In genomic region chr10:33304982-33305381, GRCm38 (mm10) we compare ENCODE assay signal across 7 mouse cellular contexts.
DNase-seq lines count a peak whose midpoint lies in the region; ATAC-seq and TF ChIP-seq lines count a peak whose summit lies in the region.

No protein-coding gene starts in this region.

- no peak overlapping the region for H3K4me3 ChIP-seq in kidney, embryonic 14.5 days (ENCODE audit: low read length)
- no peak overlapping the region for H3K4me3 ChIP-seq in MEL (ENCODE audit: control insufficient read depth in 1 of 2, insufficient read depth in 1 of 2, low read depth in 2 of 2, low read length in 2 of 2)

- H3K27me3 ChIP-seq in kidney, embryonic 14.5 days (ENCODE audit: control insufficient read depth, insufficient read depth, low read length) = no peaks in the 10 kb centered on the region
- H3K27me3 ChIP-seq in MEL (ENCODE audit: control insufficient read depth in 1 of 2, insufficient read depth in 2 of 2, low read length in 2 of 2) = no peaks in the 10 kb centered on the region

- H3K9ac ChIP-seq in kidney, embryonic 14.5 days (ENCODE audit: low read depth, low read length) = no peak overlapping the region
- H3K9ac ChIP-seq in MEL (ENCODE audit: control insufficient read depth, low read depth, low read length, poor library complexity, severe bottlenecking) = no peak overlapping the region

- TF ChIP-seq POLR2A in MEL (IDR thresholded peaks at IDR 0.05; ENCODE audit: control insufficient read depth in 1 of 2, insufficient read depth in 1 of 2, low read depth in 1 of 2, low read length in 2 of 2, poor library complexity in 1 of 2) = no peak

- H3K79me2 ChIP-seq in MEL (ENCODE audit: control insufficient read depth, insufficient read depth, low read length, poor library complexity) = no peaks in the 10 kb centered on the region

- 19% methylated on average over 2 of the region's 2 CpGs for whole genome bisulfite sequencing in kidney, embryonic 14.5 days

- TF ChIP-seq RAD21 in MEL (IDR thresholded peaks at IDR 0.05; ENCODE audit: low read depth, low read length) = peak; percentile 51

- no peaks in the 10 kb centered on the region for H3K36me3 ChIP-seq in kidney, embryonic 14.5 days (ENCODE audit: control insufficient read depth, insufficient read depth, low read length)
- no peaks in the 10 kb centered on the region for H3K36me3 ChIP-seq in MEL (ENCODE audit: control insufficient read depth in 1 of 2, insufficient read depth in 2 of 2, low read length in 2 of 2)

- TF ChIP-seq EP300 in MEL (IDR thresholded peaks at IDR 0.05; ENCODE audit: low read depth in 1 of 2, low read length in 2 of 2) = no peak

- H3K4me2 ChIP-seq in kidney, embryonic 14.5 days (replicated peaks; ENCODE audit: low read depth, low read length) = no peak overlapping the region

- no peak for ATAC-seq in kidney, embryonic 14.5 days (ENCODE audit: low FRiP score, low TSS enrichment)

- H3K4me1 ChIP-seq in kidney, embryonic 14.5 days (ENCODE audit: control insufficient read depth, insufficient read depth, low read length) = no peaks in the 10 kb centered on the region
- H3K4me1 ChIP-seq in MEL (ENCODE audit: control insufficient read depth in 1 of 2, insufficient read depth in 2 of 2, low read length in 2 of 2) = no peaks in the 10 kb centered on the region

- H3K27ac ChIP-seq in kidney, embryonic 14.5 days (ENCODE audit: low read depth, low read length) = no peak overlapping the region
- H3K27ac ChIP-seq in MEL (ENCODE audit: control insufficient read depth, low read depth, low read length) = no peak overlapping the region

- no peaks in the 10 kb centered on the region for H3K9me3 ChIP-seq in kidney, embryonic 14.5 days (ENCODE audit: control insufficient read depth, low read length)
- H3K9me3 ChIP-seq in MEL (replicated peaks; ENCODE audit: insufficient read depth, low read length) = no peaks in the 10 kb centered on the region

- TF ChIP-seq CTCF in MEL (IDR thresholded peaks at IDR 0.05 in 2 of 3, conservative IDR thresholded peaks at IDR 0.05 in 1 of 3; ENCODE audit: control insufficient read depth in 1 of 3, insufficient read depth in 1 of 3, low read depth in 2 of 3, low read length in 3 of 3, poor library complexity in 1 of 3, severe bottlenecking in 1 of 3) = peak in 2 of 3 experiments; percentile 17 to 40; a peak in 3 of 6 replicates

- DNase-seq in kidney, adult 9 months = peak; percentile 38
- peak; percentile 43 for DNase-seq in 416B (ENCODE audit: low read depth)
- DNase-seq in MEL (ENCODE audit: low read depth, low spot score) = peak; percentile 18
- peak; percentile 26 to 28 for DNase-seq in kidney, postnatal 4 days
- no peak for DNase-seq in thymus, postnatal 25 days
- DNase-seq in cerebellum, postnatal 36 days = no peak

TF ChIP-seq in MEL, 35 proteins besides CTCF, POLR2A, EP300 and RAD21:
- peak; percentile 50 for TF ChIP-seq SMC3 (IDR thresholded peaks at IDR 0.05; ENCODE audit: low read depth, low read length)
- no peak for TF ChIP-seq CHD2 (IDR thresholded peaks at IDR 0.05; ENCODE audit: low read length)
- TF ChIP-seq ZC3H11A (IDR thresholded peaks at IDR 0.05; ENCODE audit: low read depth, low read length) = peak; percentile 29
- no peak for TF ChIP-seq MAX (IDR thresholded peaks at IDR 0.05; ENCODE audit: low read length)
TF ChIP-seq in MEL: peak in this region for 2.

Comparison
In these comparisons a context has a peak if more than half of its experiments do, and no peak if none do; other contexts are left out.
1. DNase-seq: peak in kidney, adult 9 months (single experiment), 416B (single experiment), MEL (single experiment) and kidney, postnatal 4 days (2 of 2); none in thymus, postnatal 25 days (single experiment) and cerebellum, postnatal 36 days (0 of 2).